14 mouse cellular contexts compared by ENCODE assay signal in genomic region chr16:76053537-76053936, GRCm38 (mm10). TPM values are rescaled to one million over a fixed set of nuclear protein-coding genes. Genes with fewer than 3 reads are reported as not detected.
DNase-seq lines count a peak whose midpoint lies in the region; ATAC-seq and TF ChIP-seq lines count a peak whose summit lies in the region.
"Had no signal": no experiment of that assay in that cellular context is flagged by ENCODE, and none has a peak within 500 bp of the region (broad histone marks: within the 10 kb centered on the region; RNA-seq: fewer than 3 reads in every experiment).

No protein-coding gene starts in this region.

- H3K9me3 ChIP-seq in forebrain, postnatal 0 days (ENCODE audit: low read length), result no peaks in the 10 kb centered on the region

- H3K27me3 ChIP-seq in kidney, adult 2 months (replicated peaks; ENCODE audit: control insufficient read depth, insufficient read depth, low read length), result no peaks in the 10 kb centered on the region
- H3K27me3 ChIP-seq in forebrain, postnatal 0 days (ENCODE audit: insufficient read depth, low read length), result no peaks in the 10 kb centered on the region

- TF ChIP-seq POLR2A in kidney, adult 2 months (IDR thresholded peaks at IDR 0.05; ENCODE audit: low read depth, low read length), result no peak

- H3K36me3 ChIP-seq in kidney, adult 2 months (ENCODE audit: control insufficient read depth, insufficient read depth, low read length), result no peaks in the 10 kb centered on the region
- no peaks in the 10 kb centered on the region for H3K36me3 ChIP-seq in macrophage (ENCODE audit: inconsistent target)
- no peaks in the 10 kb centered on the region for H3K36me3 ChIP-seq in forebrain, postnatal 0 days (ENCODE audit: insufficient read depth)

- H3K9ac ChIP-seq in forebrain, postnatal 0 days, result no peak overlapping the region
- H3K9ac ChIP-seq: liver, embryonic 14.5 days had no signal

- ATAC-seq in forebrain, postnatal 0 days, result no peak
- ATAC-seq: forebrain, embryonic 16.5 days; intestine, embryonic 16.5 days had no signal

- 83% methylated on average over 8 of the region's 8 CpGs for WGBS in kidney, adult 2 months
- WGBS in macrophage (ENCODE audit: missing documents), result 8% methylated on average over 8 of the region's 8 CpGs
- 94% methylated on average over 8 of the region's 8 CpGs for WGBS in forebrain, postnatal 0 days

- TF ChIP-seq CTCF in kidney, adult 2 months (conservative IDR thresholded peaks at IDR 0.05; ENCODE audit: insufficient read depth, insufficient read length, low read depth, low read length), result no peak
- no peak for TF ChIP-seq CTCF in forebrain, postnatal 0 days (IDR thresholded peaks at IDR 0.05; ENCODE audit: low read depth)

- H3K4me2 ChIP-seq in forebrain, postnatal 0 days (ENCODE audit: low read depth), result no peak overlapping the region

- no peak overlapping the region for H3K4me3 ChIP-seq in kidney, adult 2 months (ENCODE audit: insufficient read depth, low read depth, low read length)
- no peak overlapping the region for H3K4me3 ChIP-seq in macrophage (ENCODE audit: inconsistent target)
- no peak overlapping the region for H3K4me3 ChIP-seq in forebrain, postnatal 0 days (ENCODE audit: low read depth, low read length)

- no peaks in the 10 kb centered on the region for H3K79me2 ChIP-seq in macrophage (ENCODE audit: inconsistent target)

- DNase-seq in kidney, adult 2 months, result peak; percentile 9
- no peak for DNase-seq in kidney, postnatal 4 days
- peak; percentile 69 to 76 for DNase-seq in spleen, postnatal 36 days (ENCODE audit: low spot score in 2 of 2)
- no peak for DNase-seq in spleen, adult 12 weeks (ENCODE audit: low spot score)
- DNase-seq in adrenal gland, adult 8-10 months, result no peak
- DNase-seq in embryo, embryonic 9.5 days (ENCODE audit: extremely low spot score), result no peak
- DNase-seq in forebrain, postnatal 0 days, result no peak
- DNase-seq: cerebellum, postnatal 25 days; kidney, postnatal 36 days; thymus, postnatal 25 days had no signal

- no peak overlapping the region for H3K27ac ChIP-seq in kidney, adult 2 months (ENCODE audit: insufficient read depth, low read depth, low read length)
- peak overlapping the region; percentile 50 for H3K27ac ChIP-seq in macrophage
- H3K27ac ChIP-seq in forebrain, postnatal 0 days (ENCODE audit: low read depth, low read length), result no peak overlapping the region
- H3K27ac ChIP-seq: liver, embryonic 14.5 days had no signal

- H3K4me1 ChIP-seq in kidney, adult 2 months (ENCODE audit: control insufficient read depth, insufficient read depth, low read length), result no peaks in the 10 kb centered on the region
- H3K4me1 ChIP-seq in forebrain, postnatal 0 days (ENCODE audit: insufficient read depth), result no peaks in the 10 kb centered on the region

RNA-seq across cellular contexts. Expression of gene Samsn1, which starts 31.5 kb away (rescaled TPM):
- 0.27 and 1.1 TPM in 2 replicates for polyA plus RNA-seq in kidney, adult 2 months (2012; rRNA removed)
- total RNA-seq in macrophage (2018; cell fraction: chromatin; rRNA removed), result 100 to 1,000 TPM in 11 of 26 experiments, 10 to 100 TPM in 15; 21.1 to 368 (median 88.7) TPM
- 100 to 1,000 TPM in 3 of 26 experiments, 10 to 100 TPM in 23; 18.9 to 123 (median 32.3) TPM for total RNA-seq in macrophage (2018; cell fraction: cytosol; rRNA removed)
- total RNA-seq in macrophage (2018; cell fraction: nucleus; rRNA removed), result 100 to 1,000 TPM in 10 of 26 experiments, 10 to 100 TPM in 16; 23.9 to 205 (median 85.9) TPM
- polyA plus RNA-seq in macrophage (2018), result 23.4 to 26.5 TPM (median 24.2 TPM) in 3 replicates
- 1 to 10 TPM in 2 of 4 experiments, under 1 TPM in 2; 0.41 to 1.3 (median 0.95) TPM for total RNA-seq in adrenal gland, adult 8-10 months (2022)
- total RNA-seq in forebrain, postnatal 0 days (2014; rRNA removed), result 0.90 and 0.92 TPM in 2 replicates
- 1.2 and 1.4 TPM in 2 replicates for polyA plus RNA-seq in forebrain, postnatal 0 days (2015; fragmentation: Nextera tagmentation; extraction: Ambion mirVana)

Comparison
In these comparisons a context has a peak if more than half of its experiments do, and no peak if none do; other contexts are left out.
1. DNase-seq: peak in kidney, adult 2 months (single experiment) and spleen, postnatal 36 days (2 of 2); none in kidney, postnatal 4 days (0 of 2), spleen, adult 12 weeks (single experiment), adrenal gland, adult 8-10 months (single experiment), embryo, embryonic 9.5 days (single experiment) and forebrain, postnatal 0 days (single experiment).
2. RNA of gene Samsn1, which starts 31.5 kb away (polyA plus RNA-seq): 23.4 to 26.5 TPM in macrophage; 1.2 to 1.4 TPM in forebrain, postnatal 0 days and 0.27 to 1.1 TPM in kidney, adult 2 months; every median in the first group is over 10 times any median in the second.